Mouse (Mus musculus) heart, postnatal 0 days (tissue): ENCODE results near the gene Vezt.

Source experiments
- CTCF ChIP-seq: IDR thresholded peaks from 2 replicates; pipeline ENCODE4 v1.5.1; 2016; ENCODE audit warnings: antibody characterized with exemption, control low read depth, low read depth
- EP300 ChIP-seq: IDR thresholded peaks from 2 replicates; pipeline ENCODE4 v1.6.1; 2016; ENCODE audit warnings: antibody characterized with exemption, low read depth

- TF ChIP-seq CTCF (no peak), EP300 (no peak)
These were observed 135.7 kb downstream of the Vezt start for GRCm38 (mm10) chr10:93899907-93900306.
